Mouse (Mus musculus): ENCODE results near the gene Lrp4. TPM values are rescaled to one million over a fixed set of nuclear protein-coding genes. Genes with fewer than 3 reads are reported as not detected.

Gene Lrp4
- polyA plus RNA-seq, 1 experiment from 2014 or later: 13.9 TPM

DNA sequence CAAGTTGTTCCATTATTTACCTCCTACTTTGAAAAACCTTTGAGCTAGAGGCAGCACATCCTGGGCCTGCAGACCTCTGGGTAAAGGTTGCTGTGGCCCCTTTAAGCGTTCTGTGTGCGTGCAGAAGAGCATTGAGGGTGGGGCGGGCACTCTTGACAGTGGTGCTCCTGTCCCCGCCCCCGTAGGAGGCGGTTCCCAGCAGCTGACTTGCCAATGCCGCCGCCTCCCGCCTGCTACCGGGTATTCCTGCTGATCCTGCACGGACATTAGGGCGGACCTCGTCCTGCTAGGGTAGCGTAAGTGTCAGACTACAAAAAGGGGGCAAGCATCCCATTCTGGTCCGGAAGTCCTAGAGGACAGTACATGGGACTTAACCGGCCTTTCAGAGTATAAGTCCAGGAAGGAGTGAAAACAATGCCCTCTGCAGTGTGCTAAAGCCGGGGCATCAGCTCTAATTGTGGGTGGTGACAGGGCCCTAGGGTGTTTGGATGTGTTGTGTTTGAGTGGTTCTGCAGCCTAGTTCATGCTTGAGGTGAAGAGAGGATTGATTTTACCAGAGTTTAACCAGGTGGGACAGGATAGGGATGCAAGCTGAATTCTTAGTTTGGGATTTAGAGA lies 80.4 kb downstream of the Lrp4 start:
- Histone ChIP-seq H3K27ac (ENCODE audit: low read length) (no peak overlapping the region), H3K4me1 (replicated peaks; ENCODE audit: control insufficient read depth, insufficient read depth, low read length) (peaks cover 12% of the 10 kb centered on the region)
- peak; percentile 99 for ATAC-seq (ENCODE audit: low read depth)

More for the DNA sequence above, 80.4 kb downstream of the Lrp4 start:
- H3K4me2 ChIP-seq (ENCODE audit: low read depth, low read length): peak overlapping the region; percentile 67
- H3K27me3 ChIP-seq (ENCODE audit: control insufficient read depth, insufficient read depth, low read depth, low read length): no peaks in the 10 kb centered on the region
- H3K4me3 ChIP-seq (ENCODE audit: low read length): peak overlapping the region; percentile 45
- WGBS: 4% methylated on average over 17 of the region's 17 CpGs
- H3K36me3 ChIP-seq (ENCODE audit: control insufficient read depth, insufficient read depth, low read length): no peaks in the 10 kb centered on the region
- H3K9ac ChIP-seq (ENCODE audit: low read length): peak overlapping the region; percentile 59
- H3K9me3 ChIP-seq (ENCODE audit: control insufficient read depth, low read length): no peaks in the 10 kb centered on the region

Other genes with a start within 250 kb of the Lrp4 start
- 22.0 and 22.1 TPM in 2 replicates for gene Ddb2, start 220.5 kb upstream of the Lrp4 start, polyA plus RNA-seq (2015; fragmentation: Nextera tagmentation; extraction: Ambion mirVana)
- gene Pacsin3, start 201.6 kb upstream of the Lrp4 start, polyA plus RNA-seq (2015; fragmentation: Nextera tagmentation; extraction: Ambion mirVana): 52.8 and 57.4 TPM in 2 replicates
- gene Arfgap2, start 192.5 kb upstream of the Lrp4 start, polyA plus RNA-seq (2015; fragmentation: Nextera tagmentation; extraction: Ambion mirVana): 86.0 and 89.8 TPM in 2 replicates
- gene 1110051M20Rik, start 12.8 kb upstream of the Lrp4 start, polyA plus RNA-seq (2015; fragmentation: Nextera tagmentation; extraction: Ambion mirVana): 69.4 and 72.2 TPM in 2 replicates
- gene Ckap5, start 69.3 kb downstream of the Lrp4 start, polyA plus RNA-seq (2015; fragmentation: Nextera tagmentation; extraction: Ambion mirVana): 75.6 and 84.9 TPM in 2 replicates
- gene F2, start 178.9 kb downstream of the Lrp4 start, polyA plus RNA-seq (2015; fragmentation: Nextera tagmentation; extraction: Ambion mirVana): 0.85 and 8.9 TPM in 2 replicates
- 8.4 and 12.3 TPM in 2 replicates for gene Zfp408, start 192.3 kb downstream of the Lrp4 start, polyA plus RNA-seq (2015; fragmentation: Nextera tagmentation; extraction: Ambion mirVana)
- 157 and 159 TPM in 2 replicates for gene Arhgap1, start 192.3 kb downstream of the Lrp4 start, polyA plus RNA-seq (2015; fragmentation: Nextera tagmentation; extraction: Ambion mirVana)